Mouse (Mus musculus): ENCODE measurements around the gene Clstn2. TPM values are rescaled to one million over a fixed set of nuclear protein-coding genes. Genes with fewer than 3 reads are reported as not detected.

The Clstn2 gene
- total and polyA plus RNA-seq, 3 experiments = not detected

GRCm38 (mm10) chr9:97408142-97408541 is 624.8 kb downstream of the Clstn2 start:
- no peak for DNase-seq (ENCODE audit: low read depth, low spot score)
- H3K36me3 ChIP-seq (ENCODE audit: control insufficient read depth in 1 of 2, insufficient read depth in 2 of 2, low read length in 2 of 2) = no peaks in the 10 kb centered on the region
- H3K27ac ChIP-seq (ENCODE audit: control insufficient read depth, low read depth, low read length) = no peak overlapping the region
- H3K79me2 ChIP-seq (ENCODE audit: control insufficient read depth, insufficient read depth, low read length, poor library complexity) = no peaks in the 10 kb centered on the region
- no peak overlapping the region for H3K4me3 ChIP-seq (ENCODE audit: control insufficient read depth in 1 of 2, insufficient read depth in 1 of 2, low read depth in 2 of 2, low read length in 2 of 2)
- H3K4me1 ChIP-seq (ENCODE audit: control insufficient read depth in 1 of 2, insufficient read depth in 2 of 2, low read length in 2 of 2) = no peaks in the 10 kb centered on the region
- TF ChIP-seq GABPA (IDR thresholded peaks at IDR 0.05; ENCODE audit: low read depth, low read length) = no peak
- no peak for TF ChIP-seq MAZ (IDR thresholded peaks at IDR 0.05; ENCODE audit: low read depth, low read length)
- TF ChIP-seq ELF1 (IDR thresholded peaks at IDR 0.05; ENCODE audit: low read depth, low read length) = no peak
- TF ChIP-seq POLR2AphosphoS2 (IDR thresholded peaks at IDR 0.05; ENCODE audit: low read length) = no peak
- no peak for TF ChIP-seq SMC3 (IDR thresholded peaks at IDR 0.05; ENCODE audit: low read depth, low read length)
- H3K27me3 ChIP-seq (ENCODE audit: control insufficient read depth in 1 of 2, insufficient read depth in 2 of 2, low read length in 2 of 2) = no peaks in the 10 kb centered on the region
- no peaks in the 10 kb centered on the region for H3K9me3 ChIP-seq (replicated peaks; ENCODE audit: insufficient read depth, low read length)
- no peak overlapping the region for H3K9ac ChIP-seq (ENCODE audit: control insufficient read depth, low read depth, low read length, poor library complexity, severe bottlenecking)
